Mouse (Mus musculus): ENCODE measurements around the gene Capn3. TPM values are rescaled to one million over a fixed set of nuclear protein-coding genes. Genes with fewer than 3 reads are reported as not detected.

Capn3 gene
- total and polyA plus RNA-seq, 2 experiments from 2014 or later = 0.62 to 0.82 TPM

GRCm38 (mm10) chr2:120464732-120465396, 9.0 kb downstream of the Capn3 start:
- Histone ChIP-seq H3K4me2 (ENCODE audit: low read depth) (no peak overlapping the region), H3K4me1 (ENCODE audit: insufficient read depth) (no peaks in the 10 kb centered on the region), H3K4me3 (ENCODE audit: low read depth, low read length) (no peak overlapping the region), H3K9ac (no peak overlapping the region), H3K27me3 (ENCODE audit: insufficient read depth, low read length) (no peaks in the 10 kb centered on the region), H3K9me3 (ENCODE audit: low read length) (no peaks in the 10 kb centered on the region), H3K27ac (ENCODE audit: low read depth, low read length) (no peak overlapping the region), H3K36me3 (ENCODE audit: insufficient read depth) (no peaks in the 10 kb centered on the region)
- DNase-seq (no peak), ATAC-seq (no peak)
- WGBS = 81% methylated on average over 2 of the region's 2 CpGs
- no peak for TF ChIP-seq CTCF (IDR thresholded peaks at IDR 0.05; ENCODE audit: low read depth)

GRCm38 (mm10) chr2:120465397-120465785, 9.6 kb downstream of the Capn3 start:
- DNase-seq = no peak
- H3K4me1 ChIP-seq (ENCODE audit: insufficient read depth) = no peaks in the 10 kb centered on the region
- ATAC-seq = no peak

GRCm38 (mm10) chr2:120468011-120468410, 12.2 kb downstream of the Capn3 start:
- Histone ChIP-seq H3K36me3 (ENCODE audit: insufficient read depth) (no peaks in the 10 kb centered on the region), H3K4me3 (ENCODE audit: low read depth, low read length) (no peak overlapping the region), H3K9ac (no peak overlapping the region), H3K4me1 (ENCODE audit: insufficient read depth) (no peaks in the 10 kb centered on the region), H3K4me2 (ENCODE audit: low read depth) (no peak overlapping the region), H3K27me3 (ENCODE audit: insufficient read depth, low read length) (no peaks in the 10 kb centered on the region), H3K9me3 (ENCODE audit: low read length) (no peaks in the 10 kb centered on the region), H3K27ac (ENCODE audit: low read depth, low read length) (no peak overlapping the region)
- no peak for DNase-seq
- ATAC-seq = no peak
- no peak for TF ChIP-seq CTCF (IDR thresholded peaks at IDR 0.05; ENCODE audit: low read depth)

More at GRCm38 (mm10) chr2:120465397-120465785, 9.6 kb downstream of the Capn3 start:
- no peaks in the 10 kb centered on the region for H3K9me3 ChIP-seq (ENCODE audit: low read length)
- no peaks in the 10 kb centered on the region for H3K27me3 ChIP-seq (ENCODE audit: insufficient read depth, low read length)
- H3K9ac ChIP-seq = no peak overlapping the region
- no peaks in the 10 kb centered on the region for H3K36me3 ChIP-seq (ENCODE audit: insufficient read depth)
- 89% methylated on average over 5 of the region's 5 CpGs for WGBS
- no peak for TF ChIP-seq CTCF (IDR thresholded peaks at IDR 0.05; ENCODE audit: low read depth)
- H3K4me2 ChIP-seq (ENCODE audit: low read depth) = no peak overlapping the region
- no peak overlapping the region for H3K27ac ChIP-seq (ENCODE audit: low read depth, low read length)
- no peak overlapping the region for H3K4me3 ChIP-seq (ENCODE audit: low read depth, low read length)

GRCm38 (mm10) chr2:120469220-120469619, 13.4 kb downstream of the Capn3 start:
- H3K36me3 ChIP-seq (ENCODE audit: insufficient read depth) = no peaks in the 10 kb centered on the region
- DNase-seq = no peak
- H3K27ac ChIP-seq (ENCODE audit: low read depth, low read length) = no peak overlapping the region
- no peaks in the 10 kb centered on the region for H3K27me3 ChIP-seq (ENCODE audit: insufficient read depth, low read length)
- ATAC-seq = no peak
- no peak overlapping the region for H3K9ac ChIP-seq
- H3K4me1 ChIP-seq (ENCODE audit: insufficient read depth) = no peaks in the 10 kb centered on the region
- no peak overlapping the region for H3K4me2 ChIP-seq (ENCODE audit: low read depth)
- no peak overlapping the region for H3K4me3 ChIP-seq (ENCODE audit: low read depth, low read length)
- H3K9me3 ChIP-seq (ENCODE audit: low read length) = no peaks in the 10 kb centered on the region
- 89% methylated on average over 3 of the region's 3 CpGs for WGBS
- no peak for TF ChIP-seq CTCF (IDR thresholded peaks at IDR 0.05; ENCODE audit: low read depth)

GRCm38 (mm10) chr2:120469715-120470114, 13.9 kb downstream of the Capn3 start:
- Histone ChIP-seq H3K27me3 (ENCODE audit: insufficient read depth, low read length) (no peaks in the 10 kb centered on the region), H3K9me3 (ENCODE audit: low read length) (no peaks in the 10 kb centered on the region), H3K4me1 (ENCODE audit: insufficient read depth) (no peaks in the 10 kb centered on the region), H3K9ac (no peak overlapping the region), H3K36me3 (ENCODE audit: insufficient read depth) (no peaks in the 10 kb centered on the region), H3K27ac (ENCODE audit: low read depth, low read length) (no peak overlapping the region), H3K4me2 (ENCODE audit: low read depth) (no peak overlapping the region), H3K4me3 (ENCODE audit: low read depth, low read length) (no peak overlapping the region)
- WGBS = 92% methylated on average over 10 of the region's 10 CpGs
- DNase-seq = no peak
- TF ChIP-seq CTCF (IDR thresholded peaks at IDR 0.05; ENCODE audit: low read depth) = no peak
- ATAC-seq = no peak

GRCm38 (mm10) chr2:120470856-120471255, 15.0 kb downstream of the Capn3 start:
- Histone ChIP-seq H3K27me3 (ENCODE audit: insufficient read depth, low read length) (no peaks in the 10 kb centered on the region), H3K4me1 (ENCODE audit: insufficient read depth) (no peaks in the 10 kb centered on the region), H3K27ac (ENCODE audit: low read depth, low read length) (no peak overlapping the region), H3K4me2 (ENCODE audit: low read depth) (no peak overlapping the region), H3K9me3 (ENCODE audit: low read length) (no peaks in the 10 kb centered on the region), H3K36me3 (ENCODE audit: insufficient read depth) (no peaks in the 10 kb centered on the region), H3K9ac (no peak overlapping the region), H3K4me3 (ENCODE audit: low read depth, low read length) (no peak overlapping the region)
- DNase-seq = no peak
- ATAC-seq = no peak
- TF ChIP-seq CTCF (IDR thresholded peaks at IDR 0.05; ENCODE audit: low read depth) = no peak
- 54% methylated on average over 4 of the region's 4 CpGs for WGBS

GRCm38 (mm10) chr2:120476277-120477087, 20.7 kb downstream of the Capn3 start:
- WGBS = 29% methylated on average over 13 of the region's 13 CpGs
- Histone ChIP-seq H3K4me3 (ENCODE audit: low read depth, low read length) (no peak overlapping the region), H3K27ac (ENCODE audit: low read depth, low read length) (no peak overlapping the region), H3K36me3 (ENCODE audit: insufficient read depth) (no peaks in the 10 kb centered on the region), H3K27me3 (ENCODE audit: insufficient read depth, low read length) (no peaks in the 10 kb centered on the region), H3K4me2 (ENCODE audit: low read depth) (no peak overlapping the region), H3K9me3 (ENCODE audit: low read length) (no peaks in the 10 kb centered on the region), H3K9ac (no peak overlapping the region), H3K4me1 (ENCODE audit: insufficient read depth) (no peaks in the 10 kb centered on the region)
- no peak for TF ChIP-seq CTCF (IDR thresholded peaks at IDR 0.05; ENCODE audit: low read depth)
- ATAC-seq = no peak
- no peak for DNase-seq
